Mouse (Mus musculus) CH12.LX (cell line): ENCODE data around the gene Spc25. TPM values are rescaled to one million over a fixed set of nuclear protein-coding genes. Genes with fewer than 3 reads are reported as not detected.

Experiments used
- DNase-seq: peaks from one replicate; pipeline ENCODE4 v3.0.0-alpha.2; 2013; ENCODE audit errors: extremely low read depth
- H3K27ac ChIP-seq: 2 replicates; pipeline ENCODE4 v1.5.1; 2012; ENCODE audit warnings: low read depth, mild to moderate bottlenecking, control low read depth, moderate library complexity; ENCODE audit not compliant: insufficient read depth
- H3K27me3 ChIP-seq: replicated peaks from 2 replicates; pipeline ENCODE3; 2012; ENCODE audit warnings: inconsistent platforms
- H3K36me3 ChIP-seq, 2 experiments: replicated peaks in 1 of 2; 2 replicates each; pipeline versions ENCODE3 to v1.6.1; 2012; ENCODE audit warnings: inconsistent platforms in 1 of 2, low read length in 1 of 2, mild to moderate bottlenecking in 1 of 2, mixed read lengths in 1 of 2, moderate library complexity in 1 of 2; ENCODE audit not compliant: control insufficient read depth in 1 of 2, insufficient read depth in 1 of 2
- H3K4me1 ChIP-seq, 2 experiments: 2 replicates each; pipeline ENCODE4 v1.6.1; 2012; ENCODE audit warnings: inconsistent platforms in 1 of 2, moderate library complexity in 1 of 2; ENCODE audit not compliant: insufficient read depth in 2 of 2, control insufficient read depth in 1 of 2
- H3K4me2 ChIP-seq: 2 replicates; pipeline ENCODE4 v1.6.1; 2012; ENCODE audit warnings: low read depth, mild to moderate bottlenecking, control low read depth; ENCODE audit not compliant: poor library complexity, insufficient read depth, severe bottlenecking
- H3K4me3 ChIP-seq, 3 experiments: fragments of 150-350 bp in 1 of 3; sonication (generic) in 1 of 3; replicated peaks in 1 of 3; 2 replicates each; pipeline versions ENCODE3 to v1.5.1; 2011 to 2012; ENCODE audit warnings: low read depth in 2 of 3, low read length in 2 of 3, mild to moderate bottlenecking in 2 of 3, moderate library complexity in 2 of 3, control low read depth in 1 of 3, improper control_type of control experiment in 1 of 3, inconsistent platforms in 1 of 3, mixed read lengths in 1 of 3; ENCODE audit not compliant: poor library complexity in 1 of 3
- H3K79me2 ChIP-seq: replicated peaks from 2 replicates; pipeline ENCODE4 v1.6.1; 2012; ENCODE audit warnings: mild to moderate bottlenecking, moderate library complexity; ENCODE audit not compliant: control insufficient read depth, poor library complexity, insufficient read depth, severe bottlenecking; ENCODE audit errors: extremely low read depth
- H3K9ac ChIP-seq: 2 replicates; pipeline ENCODE4 v1.6.1; 2012; ENCODE audit warnings: low read depth, mild to moderate bottlenecking, control low read depth, moderate library complexity; ENCODE audit not compliant: insufficient read depth
- H3K9me3 ChIP-seq: replicated peaks from 2 replicates; pipeline ENCODE3; 2012; ENCODE audit warnings: low read length, inconsistent platforms, mixed read lengths
- BHLHE40 ChIP-seq: IDR thresholded peaks from 2 replicates; pipeline ENCODE4 v1.6.1; 2011; ENCODE audit warnings: mild to moderate bottlenecking, low read depth, low read length, improper control_type of control experiment
- CHD1 ChIP-seq: IDR thresholded peaks from 2 replicates; pipeline ENCODE4 v1.6.1; 2012; ENCODE audit warnings: low read depth, low read length, improper control_type of control experiment, inconsistent platforms
- CHD2 ChIP-seq: IDR thresholded peaks from 2 replicates; pipeline ENCODE4 v1.6.1; 2011; ENCODE audit warnings: low read length, improper control_type of control experiment
- E2F4 ChIP-seq: IDR thresholded peaks from 2 replicates; pipeline ENCODE4 v1.6.1; 2011; ENCODE audit warnings: low read depth, low read length, improper control_type of control experiment; ENCODE audit not compliant: insufficient replicate concordance
- ELF1 ChIP-seq: IDR thresholded peaks from 2 replicates; pipeline ENCODE4 v1.6.1; 2014; ENCODE audit warnings: low read depth, mild to moderate bottlenecking, inconsistent platforms, low read length, improper control_type of control experiment
- ETS1 ChIP-seq: conservative IDR thresholded peaks from 2 replicates; pipeline ENCODE4 v1.6.1; 2012; ENCODE audit warnings: low read depth, mild to moderate bottlenecking, inconsistent platforms, low read length, improper control_type of control experiment, moderate library complexity
- HCFC1 ChIP-seq: IDR thresholded peaks from 2 replicates; pipeline ENCODE4 v1.6.1; 2012; ENCODE audit warnings: low read depth, mild to moderate bottlenecking, inconsistent platforms, low read length, improper control_type of control experiment
- IRF4 ChIP-seq: IDR thresholded peaks from 2 replicates; pipeline ENCODE4 v1.6.1; 2014; ENCODE audit warnings: low read depth, mild to moderate bottlenecking, inconsistent platforms, low read length, improper control_type of control experiment
- JUN ChIP-seq: IDR thresholded peaks from 2 replicates; pipeline ENCODE4 v1.6.1; 2011; ENCODE audit warnings: low read depth, mild to moderate bottlenecking, low read length, improper control_type of control experiment, moderate library complexity; ENCODE audit not compliant: insufficient read depth
- MAFK ChIP-seq: IDR thresholded peaks from 2 replicates; pipeline ENCODE4 v1.6.1; 2011; ENCODE audit warnings: low read length, improper control_type of control experiment; ENCODE audit not compliant: insufficient replicate concordance
- MEF2A ChIP-seq: IDR thresholded peaks from 2 replicates; pipeline ENCODE4 v1.6.1; 2014; ENCODE audit warnings: low read depth, mild to moderate bottlenecking, inconsistent platforms, low read length, improper control_type of control experiment, borderline replicate concordance
- MYC ChIP-seq: IDR thresholded peaks from 2 replicates; pipeline ENCODE4 v1.6.1; 2011; ENCODE audit warnings: low read depth, mild to moderate bottlenecking, improper control_type of control experiment, low read length
- POLR2A ChIP-seq: IDR thresholded peaks from 2 replicates; pipeline ENCODE4 v1.6.1; 2011; ENCODE audit warnings: low read depth, mild to moderate bottlenecking, improper control_type of control experiment, low read length
- RAD21 ChIP-seq: IDR thresholded peaks from 2 replicates; pipeline ENCODE4 v1.6.1; 2011; ENCODE audit warnings: low read depth, mild to moderate bottlenecking, low read length, improper control_type of control experiment, moderate library complexity
- SIN3A ChIP-seq: IDR thresholded peaks from 2 replicates; pipeline ENCODE4 v1.6.1; 2012; ENCODE audit warnings: low read length, improper control_type of control experiment, inconsistent platforms
- SMC3 ChIP-seq: IDR thresholded peaks from 2 replicates; pipeline ENCODE4 v1.6.1; 2011; ENCODE audit warnings: low read depth, low read length, improper control_type of control experiment
- UBTF ChIP-seq: IDR thresholded peaks from 2 replicates; pipeline ENCODE4 v1.6.1; 2012; ENCODE audit warnings: low read depth, mild to moderate bottlenecking, inconsistent platforms, low read length, improper control_type of control experiment, moderate library complexity
- USF2 ChIP-seq: conservative IDR thresholded peaks from 2 replicates; pipeline ENCODE4 v1.6.1; 2011; ENCODE audit warnings: low read depth, low read length, improper control_type of control experiment
- ZC3H11A ChIP-seq: IDR thresholded peaks from 2 replicates; pipeline ENCODE4 v1.6.1; 2012; ENCODE audit warnings: low read depth, mild to moderate bottlenecking, inconsistent platforms, low read length, improper control_type of control experiment
- ZKSCAN1 ChIP-seq: IDR thresholded peaks from 2 replicates; pipeline ENCODE4 v1.6.1; 2012; ENCODE audit warnings: low read depth, inconsistent platforms, low read length, improper control_type of control experiment, borderline replicate concordance
- dilution Hi-C: fragments of 300-500 bp; cut with MboI; formaldehyde crosslinking; loops from 2 replicates; pipeline ENCODE4 v1.14.3; 2020; ENCODE audit warnings: low sequenced_read_pairs; ENCODE audit not compliant: extremely low pct_unique_long_range_greater_than_20kb, extremely low pct_ligation_motif_present
- in situ Hi-C: fragments of 300-500 bp; cut with MboI; formaldehyde crosslinking; loops from 3 replicates; pipeline ENCODE4 v1.14.3; 2019; ENCODE audit warnings: low sequenced_read_pairs, low pct_ligation_motif_present, low pct_unique_long_range_greater_than_20kb, mixed read lengths
- polyA plus RNA-seq: library from polyadenylated mRNA; unstranded; fragments of >175 nt; gene quantifications from 2 replicates; pipeline ENCODE4 v1.2.1, GENCODE M21; 2012; ENCODE audit warnings: low read depth; ENCODE audit not compliant: insufficient read length
- total RNA-seq, 2 experiments: library from RNA; depleted of rRNA; stranded (reverse); fragments of 300-350 nt in 1 of 2; fragments of >200 nt in 1 of 2; gene quantifications; 2 replicates each; pipeline ENCODE4 v1.2.3; 2012 to 2014

Spc25 gene
- total and polyA plus RNA-seq, 3 experiments: 31.7 to 67.2 (median 50.0) TPM

- dilution Hi-C loops: no loop called here
- Histone ChIP-seq H3K79me2 (no peaks in the 10 kb centered on the region), H3K9me3 (no peaks in the 10 kb centered on the region), H3K36me3 (no peaks in the 10 kb centered on the region), H3K4me1 (0 out of 4 replicates have a peak, but pooled peaks cover 0 to 1% of the 10 kb centered on the region in 2 experiments), H3K27ac (no peak overlapping the region), H3K9ac (no peak overlapping the region), H3K4me3 (no peak overlapping the region), H3K4me2 (no peak overlapping the region), H3K27me3 (no peaks in the 10 kb centered on the region)
- in situ Hi-C loops: no loop called here
- DNase-seq: no peak
- TF ChIP-seq MYC: no peak
- no peak for TF ChIP-seq USF2
- no peak for TF ChIP-seq MAFK
- TF ChIP-seq E2F4: no peak
- TF ChIP-seq POLR2A: no peak
- TF ChIP-seq HCFC1: no peak
- no peak for TF ChIP-seq ZC3H11A
- no peak for TF ChIP-seq SIN3A
Measured at GRCm38 (mm10) chr2:69224724-69225123, 18.7 kb upstream of the Spc25 start.

DNA sequence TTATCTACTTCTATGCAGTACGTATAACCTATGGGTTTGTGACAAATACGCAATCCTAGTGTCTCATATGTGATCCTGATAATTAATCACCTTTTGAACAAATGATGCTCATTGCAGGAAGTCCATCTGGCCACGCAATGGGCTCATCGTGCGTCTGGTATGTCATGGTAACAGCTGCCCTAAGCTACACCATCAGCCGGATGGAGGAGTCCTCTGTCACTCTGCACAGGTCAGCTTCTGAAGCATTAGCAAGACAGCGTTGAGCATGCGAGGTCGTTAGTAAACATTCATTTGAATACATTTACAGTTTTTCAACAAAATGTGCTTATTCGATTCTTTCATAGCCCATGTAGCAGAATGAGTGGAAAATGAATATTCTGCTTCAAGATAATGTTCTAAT, 16.8 kb upstream of the Spc25 start:
- Histone ChIP-seq H3K9ac (no peak overlapping the region), H3K79me2 (no peaks in the 10 kb centered on the region), H3K4me1 (peaks cover 0 to 5% of the 10 kb centered on the region in 2 experiments; a peak in 1 of 4 replicates), H3K27ac (no peak overlapping the region), H3K9me3 (no peaks in the 10 kb centered on the region), H3K27me3 (no peaks in the 10 kb centered on the region), H3K4me3 (no peak overlapping the region), H3K4me2 (no peak overlapping the region), H3K36me3 (no peaks in the 10 kb centered on the region)
- TF ChIP-seq RAD21 (no peak), ZKSCAN1 (no peak), JUN (no peak), E2F4 (no peak), ETS1 (no peak), IRF4 (no peak), HCFC1 (no peak), UBTF (no peak), ELF1 (no peak), SIN3A (no peak), CHD2 (no peak), BHLHE40 (no peak), SMC3 (no peak), MEF2A (no peak), CHD1 (no peak)
- in situ Hi-C loops (no loop called here), dilution Hi-C loops (no loop called here)
- DNase-seq: no peak
